Mouse (Mus musculus) midbrain, postnatal 0 days (tissue): ENCODE measurements around the gene Hdac1. TPM values are rescaled to one million over a fixed set of nuclear protein-coding genes. Genes with fewer than 3 reads are reported as not detected.

Experiments used
- ATAC-seq: fragments of 200-750 bp; cut with Nextera tagmentation; 2 replicates; pipeline ENCODE4 v1.8.0; 2017; ENCODE audit warnings: moderate number of reproducible peaks, mild to moderate bottlenecking, moderate TSS enrichment, moderate library complexity; ENCODE audit not compliant: low FRiP score
- DNase-seq: peaks from one replicate; pipeline ENCODE4 v3.0.0-alpha.2; 2015; ENCODE audit warnings: low spot score
- H3K27ac ChIP-seq: fragments of 300-500 bp; sonication (generic); 2 replicates; pipeline ENCODE4 v1.5.1; 2014; ENCODE audit warnings: low read depth, mild to moderate bottlenecking, low read length, mixed read lengths
- H3K27me3 ChIP-seq: fragments of 300-500 bp; sonication (generic); 2 replicates; pipeline ENCODE4 v1.6.1; 2014; ENCODE audit warnings: low read length, control low read depth, mixed read lengths; ENCODE audit not compliant: insufficient read depth
- H3K36me3 ChIP-seq: fragments of 300-500 bp; sonication (generic); 2 replicates; pipeline ENCODE4 v1.6.1; 2014; ENCODE audit warnings: low read length, control low read depth, mixed read lengths; ENCODE audit not compliant: insufficient read depth
- H3K4me1 ChIP-seq: fragments of 300-500 bp; sonication (generic); 2 replicates; pipeline ENCODE4 v1.6.1; 2014; ENCODE audit warnings: mild to moderate bottlenecking, control low read depth, antibody characterized with exemption, low read length, mixed read lengths; ENCODE audit not compliant: insufficient read depth
- H3K4me2 ChIP-seq: fragments of 300-500 bp; sonication (generic); 2 replicates; pipeline ENCODE4 v1.6.1; 2014; ENCODE audit warnings: low read depth, mild to moderate bottlenecking, low read length, mixed read lengths; ENCODE audit not compliant: poor library complexity, severe bottlenecking
- H3K4me3 ChIP-seq: fragments of 300-500 bp; sonication (generic); 2 replicates; pipeline ENCODE4 v1.5.1; 2014; ENCODE audit warnings: low read depth, mild to moderate bottlenecking, low read length, moderate library complexity
- H3K9ac ChIP-seq: fragments of 300-500 bp; sonication (generic); replicated peaks from 2 replicates; pipeline ENCODE4 v1.6.1; 2014; ENCODE audit warnings: mild to moderate bottlenecking, low read length, moderate library complexity, mixed read lengths; ENCODE audit not compliant: poor library complexity, severe bottlenecking
- H3K9me3 ChIP-seq: fragments of 300-500 bp; sonication (generic); 2 replicates; pipeline ENCODE4 v1.6.1; 2016; ENCODE audit warnings: low read length, control low read depth
- CTCF ChIP-seq: IDR thresholded peaks from 2 replicates; pipeline ENCODE4 v1.5.1; 2016; ENCODE audit warnings: antibody characterized with exemption, mild to moderate bottlenecking
- WGBS: fragments of 180-500 bp; shearing (Covaris S2); extraction: QIAGEN DNeasy Blood & Tissue Kit; methylation state at CpG from one replicate; pipeline ENCODE4 v1.1.7; 2014; 5-methylcytosine and 5-hydroxymethylcytosine counted together
- microRNA-seq: library from miRNA; unstranded; fragments of <30 nt; microRNA quantifications from one replicate; pipeline ENCODE4, GENCODE M21; 2016; ENCODE audit warnings: borderline number of aligned reads
- polyA plus RNA-seq: library from polyadenylated mRNA; unstranded; fragments of >200 nt; fragmentation: Nextera tagmentation; extraction: Ambion mirVana; gene quantifications from 2 replicates; pipeline ENCODE4 v1.2.1, GENCODE M21; 2015
- total RNA-seq: library from RNA; depleted of rRNA; stranded (reverse); fragments of >200 nt; gene quantifications from 2 replicates; pipeline ENCODE4 v1.2.3, GENCODE M21; 2014; rRNA removed

Gene Hdac1
- total and polyA plus RNA-seq, 2 experiments from 2014 or later = 28.3 to 48.4 TPM

DNA sequence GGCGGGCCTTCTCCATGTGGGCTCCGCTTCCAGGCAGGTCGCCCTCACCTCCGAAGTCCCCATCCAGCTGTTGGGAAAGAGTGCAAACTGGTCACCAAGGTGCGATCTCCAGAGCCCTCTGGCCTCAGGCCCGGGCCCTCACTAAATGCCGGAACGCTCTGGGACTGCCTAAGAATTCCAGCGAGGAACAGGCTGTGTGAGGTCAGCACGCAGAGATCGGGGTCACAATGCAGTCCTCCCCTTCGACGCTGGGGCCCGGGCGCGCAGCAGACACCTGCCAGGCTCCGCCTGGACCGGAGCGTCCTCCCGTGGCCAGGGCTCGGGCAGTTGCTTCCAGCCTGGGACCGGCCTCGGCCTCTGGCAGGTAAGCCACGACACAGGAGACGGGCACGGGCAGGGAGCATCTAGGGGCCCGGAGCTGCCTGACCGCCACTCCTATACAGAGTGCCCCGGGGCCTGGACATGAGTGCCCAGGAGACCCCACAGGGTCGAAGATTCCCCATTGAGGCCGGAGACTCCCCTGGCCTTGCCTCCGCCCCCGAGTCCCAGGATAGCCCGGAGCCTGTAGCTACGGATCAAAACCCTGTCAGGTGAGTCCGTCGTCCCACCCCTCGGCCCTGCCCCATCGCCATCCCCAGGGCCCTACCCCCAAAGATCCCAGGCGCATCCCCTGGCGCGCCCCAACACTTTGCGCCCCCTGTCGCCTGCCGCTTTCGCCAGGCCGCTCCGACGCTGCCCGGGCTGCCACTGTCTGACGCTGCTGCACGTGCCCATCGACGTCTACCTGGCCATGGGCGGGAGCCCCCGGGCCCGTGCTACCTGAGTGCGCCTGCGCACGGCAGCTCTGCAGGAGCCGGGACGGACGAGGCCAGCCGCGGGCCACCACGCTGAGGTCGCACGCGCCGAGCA is 51.3 kb downstream of the Hdac1 start, which contains the start of the genes Tssk3 and Fam229a:
TSS of gene Tssk3 (minus strand) at position 51 of the 909 bp plus-strand sequence.
TSS of gene Fam229a (plus strand) at position 219 of the 909 bp plus-strand sequence.
- TF ChIP-seq CTCF = peak; percentile 57

DNA sequence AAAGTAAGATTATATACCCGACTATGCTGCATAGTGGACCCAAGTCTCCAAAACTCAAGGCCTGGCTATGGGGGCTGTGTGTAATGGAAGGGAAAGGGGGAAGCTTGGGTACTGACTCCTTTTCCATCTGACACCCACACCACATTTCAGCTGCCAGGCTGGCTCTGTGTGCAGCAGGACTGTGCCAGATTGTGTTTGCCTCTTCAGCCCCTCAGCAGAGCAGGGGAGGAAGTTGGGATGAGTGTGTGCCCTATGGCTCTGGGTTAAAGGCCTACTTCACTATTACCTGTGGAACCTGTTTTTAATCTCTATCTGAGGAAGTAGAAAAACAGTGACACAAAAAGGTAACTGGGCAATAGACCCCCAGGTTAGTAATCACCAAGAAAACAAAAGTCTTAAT is 61.4 kb downstream of the Hdac1 start:
- Histone ChIP-seq H3K36me3 (peaks cover 60% of the 10 kb centered on the region), H3K4me3 (no peak overlapping the region), H3K27ac (no peak overlapping the region), H3K4me1 (no peaks in the 10 kb centered on the region), H3K9ac (no peak overlapping the region), H3K9me3 (no peaks in the 10 kb centered on the region), H3K4me2 (no peak overlapping the region), H3K27me3 (no peaks in the 10 kb centered on the region)
- no peak for TF ChIP-seq CTCF
- no peak for DNase-seq
- WGBS = 93% methylated on average over 1 of the region's 1 CpGs
- no peak for ATAC-seq

More for the DNA sequence above, 51.3 kb downstream of the Hdac1 start, which contains the start of the genes Tssk3 and Fam229a:
- WGBS = 5% methylated on average over 60 of the region's 70 CpGs
- Histone ChIP-seq H3K36me3 (peaks cover 28% of the 10 kb centered on the region), H3K9me3 (no peaks in the 10 kb centered on the region), H3K27me3 (no peaks in the 10 kb centered on the region), H3K4me2 (peak within 1 kb of the TSS; percentile 47), H3K27ac (0 out of 2 replicates have a peak within 1 kb of the TSS, but pooled peaks have one; percentile 12), H3K4me1 (0 out of 2 replicates have a peak, but pooled peaks cover 4% of the 10 kb centered on the region), H3K4me3 (peak within 1 kb of the TSS; percentile 26), H3K9ac (peak within 1 kb of the TSS; percentile 37)
- DNase-seq (peak; percentile 70), ATAC-seq (peak; percentile 53; the same call in 1 of the 2 replicates)

DNA sequence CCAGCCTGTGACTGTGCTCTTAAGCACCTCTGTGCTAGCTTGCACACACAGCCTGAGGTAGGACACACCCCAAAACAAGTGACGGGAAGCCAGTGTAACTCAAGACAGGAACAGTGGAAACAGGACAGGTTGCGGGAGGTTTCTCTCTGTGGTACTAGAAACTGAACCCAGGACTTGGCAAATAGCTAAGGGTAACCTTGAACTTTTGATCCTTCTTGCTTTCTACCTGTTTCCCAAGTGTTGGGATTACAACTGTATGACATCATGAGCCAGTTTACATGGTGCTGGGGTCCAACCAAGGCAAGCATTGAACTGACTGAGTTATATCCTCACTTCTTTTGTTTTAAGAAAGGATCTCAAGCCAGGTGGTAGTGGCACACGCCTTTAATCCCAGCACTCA is 62.6 kb downstream of the Hdac1 start:
- H3K27ac ChIP-seq = no peak overlapping the region
- no peak overlapping the region for H3K9ac ChIP-seq
- 91% methylated on average over 3 of the region's 3 CpGs for WGBS
- no peaks in the 10 kb centered on the region for H3K9me3 ChIP-seq
- H3K4me2 ChIP-seq = no peak overlapping the region
- no peaks in the 10 kb centered on the region for H3K27me3 ChIP-seq
- H3K4me3 ChIP-seq = no peak overlapping the region
- no peak for DNase-seq
- H3K36me3 ChIP-seq = peaks cover 57% of the 10 kb centered on the region
- ATAC-seq = no peak
- TF ChIP-seq CTCF = no peak
- H3K4me1 ChIP-seq = no peaks in the 10 kb centered on the region

DNA sequence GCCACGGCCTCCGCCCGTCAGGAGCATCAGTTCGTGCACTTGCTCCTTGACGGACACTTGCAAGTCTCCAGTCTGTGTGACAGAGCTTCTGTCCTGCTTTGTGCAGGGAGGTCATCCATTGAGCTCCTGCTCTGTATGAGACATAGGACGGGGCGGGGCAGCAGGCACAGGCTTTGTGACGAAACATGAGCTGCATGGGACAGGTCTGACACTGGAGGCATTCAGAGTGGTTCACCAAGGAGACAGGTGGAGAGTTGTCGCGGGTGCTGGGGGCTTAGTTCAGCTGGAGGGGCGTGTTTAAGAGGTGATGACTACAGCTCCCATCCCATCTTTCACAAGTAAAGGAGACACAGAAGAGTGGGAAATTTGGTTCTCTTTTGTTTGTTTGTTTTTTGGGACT is 66.5 kb downstream of the Hdac1 start:
- H3K9me3 ChIP-seq = no peaks in the 10 kb centered on the region
- no peaks in the 10 kb centered on the region for H3K4me1 ChIP-seq
- no peak for TF ChIP-seq CTCF
- ATAC-seq (no peak), DNase-seq (no peak)
- peaks cover 62% of the 10 kb centered on the region for H3K36me3 ChIP-seq
- no peak overlapping the region for H3K27ac ChIP-seq
- H3K27me3 ChIP-seq = no peaks in the 10 kb centered on the region
- H3K9ac ChIP-seq = no peak overlapping the region
- H3K4me3 ChIP-seq = no peak overlapping the region
- 88% methylated on average over 11 of the region's 11 CpGs for WGBS
- H3K4me2 ChIP-seq = no peak overlapping the region

Small RNAs within 50 kb of the gene (microRNA-seq; reads per million reads assigned to microRNA genes)
- gene Mir8119 = not detected

Other genes starting within 250 kb of the Hdac1 start
- 79.2 and 82.4 TPM in 2 replicates for gene Rbbp4, start 207.3 kb downstream of the Hdac1 start, total RNA-seq
- gene Rbbp4, start 207.3 kb downstream of the Hdac1 start, polyA plus RNA-seq = 187 and 198 TPM in 2 replicates
- gene Zbtb8os, start 207.0 kb downstream of the Hdac1 start, total RNA-seq = 2.9 and 4.1 TPM in 2 replicates
- gene Zbtb8os, start 207.0 kb downstream of the Hdac1 start, polyA plus RNA-seq = 15.6 and 20.6 TPM in 2 replicates
- gene Zbtb8a, start 164.6 kb downstream of the Hdac1 start, total RNA-seq = 22.9 and 25.2 TPM in 2 replicates
- 15.5 and 15.8 TPM in 2 replicates for gene Zbtb8a, start 164.6 kb downstream of the Hdac1 start, polyA plus RNA-seq
- 14.3 and 15.1 TPM in 2 replicates for gene Zbtb8b, start 101.9 kb downstream of the Hdac1 start, total RNA-seq
- gene Zbtb8b, start 101.9 kb downstream of the Hdac1 start, polyA plus RNA-seq = 14.5 and 15.9 TPM in 2 replicates
- 53.7 and 58.9 TPM in 2 replicates for gene Bsdc1, start 81.1 kb downstream of the Hdac1 start, total RNA-seq
- 27.0 and 27.1 TPM in 2 replicates for gene Bsdc1, start 81.1 kb downstream of the Hdac1 start, polyA plus RNA-seq
- gene Tssk3, start 51.7 kb downstream of the Hdac1 start, total RNA-seq = 0.16 and 2.5 TPM in 2 replicates
- gene Tssk3, start 51.7 kb downstream of the Hdac1 start, polyA plus RNA-seq = 1.7 and 1.8 TPM in 2 replicates
- 2.2 TPM in 1 of 2 replicates, not detected in the other for gene Fam229a, start 51.5 kb downstream of the Hdac1 start, total RNA-seq
- gene Fam229a, start 51.5 kb downstream of the Hdac1 start, polyA plus RNA-seq = 4.3 and 5.4 TPM in 2 replicates
- 1,529 and 1,586 TPM in 2 replicates for gene Marcksl1, start 29.1 kb downstream of the Hdac1 start, total RNA-seq
- 1,678 and 1,776 TPM in 2 replicates for gene Marcksl1, start 29.1 kb downstream of the Hdac1 start, polyA plus RNA-seq
- gene Lck, start 30.9 kb upstream of the Hdac1 start, total RNA-seq = 17.5 and 20.4 TPM in 2 replicates
- 17.5 and 20.7 TPM in 2 replicates for gene Lck, start 30.9 kb upstream of the Hdac1 start, polyA plus RNA-seq
- gene Fam167b, start 35.8 kb upstream of the Hdac1 start, total RNA-seq = not detected in 2 replicates
- not detected in 2 replicates for gene Fam167b, start 35.8 kb upstream of the Hdac1 start, polyA plus RNA-seq
- gene Eif3i, start 57.9 kb upstream of the Hdac1 start, total RNA-seq = 282 and 300 TPM in 2 replicates
- 213 and 222 TPM in 2 replicates for gene Eif3i, start 57.9 kb upstream of the Hdac1 start, polyA plus RNA-seq
- 146 and 189 TPM in 2 replicates for gene Tmem234, start 58.0 kb upstream of the Hdac1 start, total RNA-seq
- 210 and 232 TPM in 2 replicates for gene Tmem234, start 58.0 kb upstream of the Hdac1 start, polyA plus RNA-seq
- gene Dcdc2b, start 71.5 kb upstream of the Hdac1 start, total RNA-seq = 0.82 and 3.9 TPM in 2 replicates
- 2.7 and 4.4 TPM in 2 replicates for gene Dcdc2b, start 71.5 kb upstream of the Hdac1 start, polyA plus RNA-seq
- 7.9 and 33.0 TPM in 2 replicates for gene Iqcc, start 76.4 kb upstream of the Hdac1 start, total RNA-seq
- gene Iqcc, start 76.4 kb upstream of the Hdac1 start, polyA plus RNA-seq = 17.2 and 20.2 TPM in 2 replicates
- 78.8 and 96.0 TPM in 2 replicates for gene Ccdc28b, start 81.2 kb upstream of the Hdac1 start, total RNA-seq
- 174 and 182 TPM in 2 replicates for gene Ccdc28b, start 81.2 kb upstream of the Hdac1 start, polyA plus RNA-seq
- 33.4 and 38.2 TPM in 2 replicates for gene Txlna, start 98.4 kb upstream of the Hdac1 start, total RNA-seq
- gene Txlna, start 98.4 kb upstream of the Hdac1 start, polyA plus RNA-seq = 25.6 and 27.2 TPM in 2 replicates
- gene Kpna6, start 130.1 kb upstream of the Hdac1 start, total RNA-seq = 63.1 and 65.3 TPM in 2 replicates
- 13.5 and 14.9 TPM in 2 replicates for gene Kpna6, start 130.1 kb upstream of the Hdac1 start, polyA plus RNA-seq
- gene Tmem39b, start 154.1 kb upstream of the Hdac1 start, total RNA-seq = 26.0 and 29.6 TPM in 2 replicates
- 15.9 and 16.4 TPM in 2 replicates for gene Tmem39b, start 154.1 kb upstream of the Hdac1 start, polyA plus RNA-seq
- 80.8 and 101 TPM in 2 replicates for gene Khdrbs1, start 199.6 kb upstream of the Hdac1 start, total RNA-seq
- 78.0 and 87.2 TPM in 2 replicates for gene Khdrbs1, start 199.6 kb upstream of the Hdac1 start, polyA plus RNA-seq